Mouse (Mus musculus) adrenal gland, adult 2 months (tissue): ENCODE data around the gene Mical3. TPM values are rescaled to one million over a fixed set of nuclear protein-coding genes. Genes with fewer than 3 reads are reported as not detected.
A peak's percentile ranks its signal among the peaks of the same experiment; 100 is the strongest.

Experiments
- DNase-seq: peaks from one replicate; pipeline ENCODE4 v3.0.0; 2021
- polyA plus RNA-seq: library from polyadenylated mRNA; depleted of rRNA; stranded (reverse); fragments of >200 nt; gene quantifications from 2 replicates; pipeline ENCODE4 v1.2.3, GENCODE M21; 2012
- total RNA-seq, 2 experiments: library from RNA; stranded (reverse); gene quantifications; 2 replicates each; pipeline ENCODE4 v1.2.3; 2021

The Mical3 gene
- total and polyA plus RNA-seq, 3 experiments = 19.9 to 44.3 (median 34.0) TPM

DNA sequence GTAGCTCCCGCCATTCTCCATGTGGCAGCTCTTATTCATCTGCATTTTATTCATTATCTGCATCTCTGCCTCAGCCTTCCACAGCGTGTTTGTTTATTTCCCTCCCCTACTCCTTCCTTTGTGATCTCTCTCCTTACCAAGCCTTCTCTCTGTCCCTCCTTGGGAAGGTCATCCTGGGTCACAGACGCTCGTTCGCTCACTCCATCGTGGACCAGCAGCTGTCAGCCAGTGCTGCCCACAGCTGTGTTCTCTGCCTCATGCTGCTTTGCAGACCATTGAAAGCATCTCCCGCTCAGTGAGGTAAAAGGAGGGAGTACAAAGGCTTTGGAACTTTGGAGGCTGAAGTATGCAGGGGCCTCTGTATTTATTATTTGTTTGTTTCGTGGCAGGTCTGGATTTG lies 15.1 kb upstream of the Mical3 start:
- no peak for DNase-seq

DNA sequence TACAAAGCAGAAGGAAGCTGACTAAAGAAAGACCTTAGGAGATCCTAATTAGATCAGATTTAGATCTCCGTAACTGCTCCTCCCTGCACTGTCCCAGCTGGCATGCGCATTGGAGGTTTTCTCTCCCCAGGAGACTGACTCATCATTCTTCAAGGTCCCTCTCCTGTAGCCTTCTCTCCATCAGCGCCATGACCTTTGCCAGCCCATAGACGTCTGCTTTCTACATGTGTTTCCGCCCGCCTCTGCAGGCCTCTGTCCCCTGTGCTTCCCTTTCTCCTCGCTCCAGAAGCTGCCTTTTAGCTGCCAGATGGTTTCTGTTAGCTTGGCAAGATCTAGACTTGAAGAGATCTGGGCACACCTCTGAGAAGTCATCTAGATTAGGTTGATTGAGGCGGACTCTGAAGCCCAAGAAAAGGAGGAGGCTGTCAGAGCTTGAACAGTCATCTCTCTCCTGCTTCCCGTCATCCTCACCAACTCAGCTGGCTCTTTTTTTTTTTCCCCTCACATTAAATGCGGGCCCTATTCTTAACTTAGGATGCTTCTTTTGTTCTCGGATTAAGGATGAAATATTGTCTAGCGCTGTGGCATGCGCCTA lies 14.3 kb upstream of the Mical3 start:
- DNase-seq = peak; percentile 89

DNA sequence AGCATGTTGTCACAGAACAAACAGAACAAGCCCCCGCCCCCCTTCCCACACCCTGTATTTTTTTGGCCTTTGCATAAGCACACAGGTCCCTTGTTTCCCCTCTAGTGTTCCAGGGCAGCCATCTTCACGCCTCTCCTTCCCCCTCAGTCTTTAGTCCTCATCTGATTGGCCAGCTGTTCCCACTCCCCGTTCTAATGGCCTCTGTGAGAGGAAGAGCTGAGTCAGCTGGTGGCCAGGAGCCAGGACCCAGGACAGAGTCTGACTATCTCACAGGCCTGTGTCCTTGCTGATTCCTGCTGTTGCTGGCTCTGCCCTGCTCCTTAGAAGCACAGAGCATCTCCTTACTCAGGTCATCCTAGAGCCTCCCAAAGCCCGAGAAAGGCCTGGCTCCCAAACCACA lies 13.3 kb upstream of the Mical3 start:
- DNase-seq = peak; percentile 91

DNA sequence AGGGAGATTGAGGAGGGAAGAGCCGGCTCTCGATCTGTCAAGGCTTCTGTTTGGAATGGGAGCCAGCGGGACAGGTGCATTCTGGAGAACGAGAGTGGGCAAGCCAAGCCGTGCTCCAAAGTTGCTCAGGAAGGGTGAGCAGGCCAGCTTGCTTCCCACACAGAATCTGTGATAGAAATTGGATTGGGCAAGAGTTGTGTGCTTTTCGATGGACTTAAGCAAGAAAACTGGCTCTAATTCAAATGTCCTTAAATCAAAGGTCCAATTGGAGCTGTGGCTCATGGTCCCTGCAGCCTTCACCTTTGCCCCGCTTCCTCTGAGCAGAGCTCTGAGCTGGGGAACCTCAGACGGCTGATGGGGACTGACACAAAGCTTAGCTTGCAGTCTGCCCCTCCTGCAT lies 12.6 kb upstream of the Mical3 start:
- peak; percentile 91 for DNase-seq

DNA sequence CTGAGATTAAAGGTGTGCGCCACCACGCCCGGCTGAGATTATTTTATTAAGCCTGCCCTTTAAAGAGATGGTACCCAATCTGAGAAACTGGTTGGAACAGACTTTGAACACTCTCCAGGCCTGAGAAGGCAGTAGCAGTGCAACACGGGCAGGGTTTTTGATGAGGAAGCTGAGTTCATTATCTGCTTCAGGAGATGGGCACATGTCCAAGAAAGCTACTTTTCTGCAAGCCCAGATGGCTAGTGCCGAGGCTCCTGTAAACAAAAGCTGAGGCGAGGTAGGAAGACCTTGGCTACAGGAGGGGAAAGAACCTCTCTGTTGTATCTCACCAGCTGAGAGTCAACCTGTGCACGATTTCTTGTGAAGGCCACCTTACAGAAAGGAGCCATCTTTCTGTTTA lies 11.5 kb upstream of the Mical3 start:
- no peak for DNase-seq

DNA sequence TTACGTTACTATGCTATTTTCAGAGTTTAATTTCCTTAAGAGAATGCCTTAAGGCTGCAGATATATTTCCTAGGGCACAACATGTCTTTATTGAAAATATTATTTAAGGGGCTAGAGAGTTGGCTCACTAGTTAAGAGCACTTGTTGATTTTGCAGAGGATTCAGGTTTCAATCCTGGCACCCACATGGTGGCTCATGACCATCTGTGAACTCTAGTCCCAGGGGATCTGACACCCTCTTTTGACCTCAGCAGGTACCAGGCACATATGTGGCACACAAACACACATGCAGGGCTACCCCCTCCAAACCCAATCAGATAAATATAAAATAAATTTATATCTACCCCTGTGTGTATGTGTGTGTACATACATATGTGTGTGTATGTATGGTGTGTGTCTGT lies 8.5 kb upstream of the Mical3 start:
- DNase-seq = no peak

DNA sequence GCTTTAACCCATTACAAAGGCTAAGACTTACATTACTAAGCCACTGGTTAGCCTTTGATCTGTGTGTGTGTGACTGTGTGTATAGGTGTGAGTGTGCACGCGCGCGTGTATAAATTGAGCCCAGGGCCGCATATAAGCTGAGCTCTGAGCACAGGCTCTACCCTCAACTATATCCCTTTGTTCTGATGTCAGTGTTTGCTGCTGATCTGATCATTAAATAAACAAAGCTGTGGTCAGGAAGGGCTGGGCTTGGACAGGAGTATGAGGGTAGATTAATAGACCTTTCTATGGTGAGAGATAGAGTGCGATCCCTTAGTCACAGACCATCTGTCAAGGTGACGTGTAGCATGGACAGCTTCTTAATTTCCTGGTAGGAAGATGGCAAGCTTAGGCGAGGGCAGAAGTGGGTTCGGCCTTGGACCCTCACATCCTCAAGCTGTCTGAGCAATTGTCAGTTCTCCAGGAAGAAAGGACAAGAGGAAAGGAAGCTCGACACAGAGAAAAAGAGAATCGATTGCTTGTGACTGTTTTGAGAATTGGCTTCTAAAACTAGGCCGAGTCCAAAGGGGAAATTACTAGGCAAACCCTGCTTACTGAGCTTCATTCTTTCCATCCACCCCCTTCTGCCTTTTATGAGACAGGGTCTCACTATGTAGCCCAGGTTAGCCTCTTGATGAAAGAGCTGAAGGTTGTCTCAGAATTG lies 7.7 kb upstream of the Mical3 start:
- no peak for DNase-seq

DNA sequence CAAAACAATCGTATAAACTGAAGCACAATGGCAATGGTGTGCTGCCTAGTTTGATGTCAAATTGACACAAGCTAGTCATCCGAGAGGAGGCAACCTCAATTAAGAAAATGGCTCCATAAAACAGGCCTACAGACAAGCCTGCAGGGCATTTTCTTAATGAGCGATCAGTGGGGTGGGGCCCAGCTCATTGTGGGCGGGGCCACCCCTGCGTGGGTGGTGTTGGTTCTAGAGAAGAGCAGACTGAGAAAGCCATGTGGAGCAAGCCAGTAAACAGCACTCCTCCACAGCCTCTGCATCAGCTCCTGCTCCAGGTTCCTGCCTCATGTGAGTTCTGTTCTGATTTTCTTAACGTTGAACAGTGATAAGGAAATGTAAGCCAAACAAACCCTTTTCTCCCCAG lies 6.4 kb upstream of the Mical3 start:
- no peak for DNase-seq

DNA sequence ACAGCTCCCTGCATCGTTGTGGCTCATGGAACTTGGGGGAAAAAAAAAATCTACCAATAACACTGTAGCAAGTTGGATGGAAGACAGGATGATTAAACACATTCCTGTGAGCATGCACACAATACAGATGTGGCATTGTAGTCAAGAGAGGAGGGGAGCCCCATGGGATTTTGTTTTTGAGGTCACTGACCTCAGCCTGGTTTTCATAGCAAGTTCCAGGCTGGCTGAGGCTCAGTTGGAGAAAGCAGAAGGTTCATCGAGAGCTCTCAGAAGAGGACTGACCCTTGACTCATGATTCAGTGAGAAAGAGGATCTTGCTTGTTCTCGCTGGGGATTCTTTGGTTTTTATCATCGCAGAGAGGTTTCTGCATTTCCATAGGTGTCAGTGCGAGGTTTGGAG lies 4.1 kb upstream of the Mical3 start:
- no peak for DNase-seq

DNA sequence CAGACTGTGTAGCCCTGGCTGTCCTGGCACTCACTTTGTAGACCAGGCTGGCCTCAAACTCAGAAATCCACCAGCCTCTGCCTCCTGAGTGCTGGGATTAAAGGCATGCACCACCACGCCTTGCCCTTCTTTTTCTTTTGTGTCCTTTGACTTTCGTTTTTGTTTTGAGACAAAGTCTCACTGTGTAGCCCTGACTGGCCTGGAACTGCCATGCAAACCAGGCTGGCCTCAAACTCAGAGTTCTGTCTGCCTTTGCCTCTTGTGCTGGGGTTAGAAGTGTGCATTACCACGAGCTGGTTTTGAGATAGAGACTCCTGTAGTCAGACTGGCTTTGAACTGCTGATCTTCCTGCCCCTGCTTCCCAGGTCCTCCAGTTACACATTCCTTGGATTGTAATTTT lies 3.5 kb upstream of the Mical3 start:
- DNase-seq = no peak

DNA sequence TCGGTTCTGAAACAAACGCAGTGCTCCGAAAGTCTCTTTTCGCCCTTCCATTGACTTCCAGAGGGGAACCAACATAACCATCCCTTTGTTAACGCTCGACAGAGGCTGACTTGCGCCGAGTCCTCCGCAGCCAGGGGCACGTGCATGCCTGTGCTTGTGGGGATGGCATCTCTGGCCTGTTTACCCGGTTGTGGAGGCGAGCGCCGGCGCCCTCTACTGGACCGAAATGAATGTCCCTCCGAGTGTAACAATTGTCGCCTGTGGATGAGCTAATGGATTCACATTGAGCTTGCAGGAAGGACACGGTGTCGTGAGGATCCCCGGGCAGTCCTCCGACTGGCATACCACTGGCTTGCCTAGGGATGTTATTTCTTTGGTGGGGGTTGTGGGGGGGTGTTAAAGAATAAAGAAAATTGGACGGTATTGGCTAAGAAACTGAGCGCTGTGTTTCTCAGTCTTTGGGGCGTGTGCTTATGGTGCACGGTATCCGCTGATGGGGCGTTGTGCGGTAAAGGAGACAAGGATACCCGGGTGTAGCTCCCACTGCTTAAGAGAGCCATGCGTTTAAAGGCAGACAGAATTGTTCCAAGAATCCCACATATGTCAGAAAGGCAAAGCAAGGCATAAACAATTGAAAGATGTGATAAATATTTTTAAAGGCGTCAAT lies 627 bp downstream of the Mical3 start:
- peak; percentile 91 for DNase-seq

DNA sequence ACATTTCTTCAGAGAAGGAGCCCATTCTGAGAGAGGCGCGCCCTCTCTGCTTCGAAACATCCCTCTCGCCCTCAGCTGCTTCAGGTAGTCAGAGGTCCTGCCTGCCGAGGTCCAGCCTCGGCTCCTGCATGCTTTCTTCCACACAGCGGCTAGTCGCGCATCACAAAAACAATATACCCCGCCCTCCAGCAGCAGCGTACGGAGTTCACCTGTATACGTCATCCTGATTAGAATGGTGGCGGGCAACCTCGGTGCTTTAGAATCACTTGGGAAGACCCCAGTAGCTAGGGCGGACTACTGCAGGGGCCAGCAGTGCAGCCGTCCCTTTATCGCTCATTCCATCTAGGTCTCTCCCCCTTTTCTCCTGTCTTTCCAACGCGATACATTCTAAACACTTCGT lies 1.3 kb downstream of the Mical3 start:
- no peak for DNase-seq

DNA sequence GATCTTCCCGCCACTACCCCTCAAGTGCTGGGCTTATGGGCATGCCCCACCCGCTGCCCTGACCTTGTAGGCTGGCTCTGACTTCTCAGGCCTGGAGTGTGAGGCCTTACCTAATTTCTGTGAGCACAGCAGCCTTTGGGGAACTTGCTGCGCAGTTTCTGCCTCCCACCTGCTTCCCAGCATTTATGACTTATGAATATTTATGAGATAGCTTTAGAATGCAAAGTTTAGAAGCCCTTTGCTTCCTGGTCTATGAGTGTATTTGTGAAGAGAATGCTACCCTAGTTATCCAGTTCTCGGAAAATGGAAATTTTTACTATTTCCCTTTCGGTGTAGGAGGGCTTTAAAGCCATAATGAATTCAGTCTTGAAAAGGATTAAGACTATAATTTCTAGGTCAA lies 2.1 kb downstream of the Mical3 start:
- DNase-seq = peak; percentile 6

DNA sequence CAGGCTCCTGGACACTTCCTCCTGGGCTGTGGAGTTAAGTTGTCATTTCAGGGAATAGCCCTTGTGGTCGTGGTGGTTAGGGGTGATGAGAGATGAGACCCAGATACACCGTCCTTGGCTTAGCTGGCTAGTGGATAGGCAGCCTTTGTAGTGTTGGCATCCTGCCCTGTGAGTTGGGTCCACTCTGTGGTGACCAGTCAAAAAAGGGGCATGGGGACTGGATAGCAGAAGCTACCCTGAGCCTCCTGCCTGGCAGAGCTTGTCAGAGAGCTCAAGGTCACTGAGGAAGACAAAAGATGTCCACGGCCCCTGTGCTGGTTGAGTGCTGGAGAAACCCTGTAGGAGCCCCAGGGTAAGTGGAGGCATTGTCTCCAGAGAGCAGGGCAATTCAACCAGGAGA lies 3.1 kb downstream of the Mical3 start:
- peak; percentile 18 for DNase-seq

DNA sequence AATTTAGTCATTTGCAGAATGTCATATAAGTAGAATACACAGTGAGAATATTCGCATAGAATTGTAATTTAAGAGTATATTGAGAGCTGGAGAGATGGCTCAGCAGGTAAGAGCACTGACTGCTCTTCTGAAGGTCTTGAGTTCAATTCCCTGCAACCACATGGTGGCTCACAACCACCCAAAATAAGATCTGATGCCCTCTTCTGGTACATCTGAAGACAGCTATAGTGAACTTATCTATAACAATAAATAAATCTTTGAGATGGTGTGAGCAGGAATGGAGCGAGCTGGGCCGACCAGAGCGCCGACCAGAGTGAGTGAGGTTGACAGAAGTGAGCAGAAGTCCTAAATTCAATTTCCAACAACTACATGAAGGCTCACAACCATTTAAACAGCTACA lies 4.6 kb downstream of the Mical3 start:
- DNase-seq = no peak

DNA sequence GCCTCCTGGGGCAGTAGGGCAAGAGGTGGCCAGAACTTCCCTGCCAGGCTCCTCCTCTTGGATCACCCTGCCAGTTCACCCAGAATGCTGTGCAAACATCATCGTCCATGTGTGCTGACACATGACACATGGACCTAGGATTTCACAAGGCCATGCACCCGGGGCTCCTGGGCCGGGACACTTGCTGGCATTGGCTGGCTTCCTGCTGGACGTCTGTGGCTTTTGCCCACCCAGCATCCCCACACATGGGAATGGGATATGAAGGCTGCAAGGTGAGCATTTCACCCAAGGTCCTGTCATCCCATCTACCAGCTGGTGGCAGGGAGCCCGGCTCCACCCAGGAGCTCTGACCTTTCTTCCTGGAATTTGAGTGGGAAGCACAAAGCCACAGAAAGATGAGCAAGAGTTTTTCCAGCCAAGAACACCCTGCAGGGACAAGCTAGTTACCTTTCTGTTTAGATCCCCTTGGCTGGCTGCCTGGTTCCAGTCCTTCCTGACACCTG lies 8.0 kb downstream of the Mical3 start:
- peak; percentile 90 for DNase-seq

DNA sequence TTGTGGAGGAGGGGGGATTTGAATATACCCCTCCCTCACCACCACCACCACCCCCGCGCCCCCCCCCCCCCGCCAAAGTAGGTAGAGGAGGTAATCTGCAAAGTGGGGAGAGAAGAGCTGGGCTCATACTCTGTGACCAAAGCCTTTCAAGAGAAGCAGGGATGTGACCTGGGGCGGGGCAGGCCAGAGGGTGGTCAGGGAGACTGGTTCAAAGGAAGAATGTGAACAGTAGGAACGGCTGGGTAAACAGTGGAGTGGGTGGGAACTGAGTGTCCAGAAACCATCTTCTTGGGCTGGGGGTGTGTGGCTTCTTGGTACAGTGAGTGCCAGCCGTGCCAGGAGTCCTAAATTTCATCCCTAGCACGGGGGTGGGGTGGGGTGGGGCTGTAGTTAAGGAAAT lies 10.0 kb downstream of the Mical3 start:
- no peak for DNase-seq

DNA sequence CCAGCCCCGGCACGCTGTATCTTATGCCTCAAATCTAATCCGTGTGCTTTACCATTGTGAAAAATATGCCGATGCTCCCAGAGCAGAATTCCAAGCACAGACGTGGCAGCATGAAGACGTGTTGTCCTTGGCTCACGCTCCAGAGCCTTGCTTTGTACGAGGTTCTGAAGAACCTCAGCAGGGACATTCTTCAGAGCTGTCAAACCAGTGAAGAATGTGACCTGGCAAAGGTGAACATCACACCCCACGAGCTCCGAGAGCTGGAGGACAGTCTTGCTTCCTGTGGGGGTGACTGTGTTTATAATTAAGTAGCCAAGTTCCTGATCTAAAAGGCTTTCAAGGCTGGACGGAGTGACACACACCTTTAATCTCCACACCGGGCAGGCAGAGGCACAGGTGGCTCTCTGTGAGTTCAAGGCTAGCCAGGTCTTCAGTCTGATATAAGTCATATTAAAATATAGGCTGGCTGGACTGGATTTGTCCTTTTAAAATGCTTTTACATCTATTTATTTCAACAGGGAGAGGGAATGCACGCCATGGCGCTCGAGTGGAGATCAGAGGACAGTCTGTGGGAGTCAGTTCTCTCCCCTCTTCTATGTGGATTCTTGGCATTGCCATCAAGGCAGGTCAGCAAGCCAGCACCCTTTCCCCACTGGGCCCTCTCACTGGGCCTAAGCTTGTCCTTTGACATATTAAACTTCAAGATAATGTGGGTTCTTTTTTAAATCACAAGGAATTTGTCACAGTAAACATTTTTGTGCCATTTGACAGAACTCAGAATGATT lies 12.6 kb downstream of the Mical3 start:
- DNase-seq = no peak

DNA sequence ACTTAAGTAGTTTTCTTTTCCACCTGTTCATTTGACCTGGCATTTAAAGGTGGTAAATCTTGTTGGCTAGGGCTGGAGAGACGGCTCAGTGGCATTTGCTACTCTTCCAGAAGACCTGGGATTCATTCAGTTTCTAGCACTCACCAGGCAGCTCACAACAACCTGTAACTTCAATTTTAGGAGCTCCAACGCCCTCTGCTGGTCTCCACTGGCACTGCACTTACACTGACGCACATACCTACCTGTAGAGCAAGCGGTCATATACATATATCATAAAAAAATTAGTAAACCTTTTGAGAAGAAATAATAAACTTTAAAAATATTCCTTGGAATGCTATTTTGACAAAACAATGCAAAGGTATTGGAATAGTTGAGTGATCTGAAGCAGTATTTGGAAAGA lies 13.7 kb downstream of the Mical3 start:
- no peak for DNase-seq

DNA sequence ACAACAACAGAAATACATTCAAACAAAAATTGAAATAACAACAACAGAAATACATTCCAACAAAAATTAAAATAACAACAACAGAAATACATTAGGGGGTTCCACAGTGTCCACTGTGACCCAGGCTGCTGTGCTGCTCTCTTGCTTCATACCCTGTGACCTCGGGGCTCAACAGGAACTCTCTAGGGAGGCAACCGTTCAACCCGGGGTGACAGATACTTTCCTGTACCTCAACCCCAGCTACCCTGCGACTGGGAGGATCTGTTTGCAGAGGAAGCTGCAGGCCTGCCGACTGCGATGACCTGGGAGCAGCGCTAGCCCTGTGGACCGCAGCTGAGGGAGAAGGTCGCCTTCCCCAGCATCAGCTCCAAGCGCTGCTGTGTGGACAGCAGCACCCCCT lies 14.4 kb downstream of the Mical3 start:
- DNase-seq = no peak

DNA sequence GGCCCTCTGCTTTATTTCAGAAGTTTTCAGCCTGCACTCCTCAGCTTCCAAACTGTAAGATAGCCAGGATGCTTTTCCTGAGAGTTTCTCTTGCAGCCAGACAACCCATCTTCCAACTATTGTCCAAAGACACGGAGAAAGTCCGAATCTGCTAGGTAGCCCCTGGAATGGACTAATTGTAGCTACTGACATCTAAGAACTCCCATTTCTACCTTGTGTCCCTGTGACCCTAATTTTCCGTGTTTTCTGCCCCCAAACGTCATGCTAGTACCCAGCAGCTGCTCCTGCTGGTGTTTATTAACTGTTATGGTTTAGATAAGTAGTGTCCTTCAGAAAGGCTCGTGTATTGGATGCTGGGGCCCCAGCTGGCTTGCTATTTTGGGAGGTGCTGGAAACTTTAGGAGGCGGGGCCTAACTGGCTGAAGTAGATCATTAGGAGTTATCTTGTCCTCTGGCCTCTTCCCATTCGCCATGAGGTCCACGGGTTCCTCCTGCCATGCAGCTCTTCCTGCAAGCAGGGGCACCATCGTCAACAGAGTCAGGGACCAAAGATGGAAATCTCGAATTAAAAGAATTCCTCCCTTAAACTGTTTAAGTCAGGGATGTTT lies 19.2 kb downstream of the Mical3 start:
- DNase-seq = peak; percentile 31

DNA sequence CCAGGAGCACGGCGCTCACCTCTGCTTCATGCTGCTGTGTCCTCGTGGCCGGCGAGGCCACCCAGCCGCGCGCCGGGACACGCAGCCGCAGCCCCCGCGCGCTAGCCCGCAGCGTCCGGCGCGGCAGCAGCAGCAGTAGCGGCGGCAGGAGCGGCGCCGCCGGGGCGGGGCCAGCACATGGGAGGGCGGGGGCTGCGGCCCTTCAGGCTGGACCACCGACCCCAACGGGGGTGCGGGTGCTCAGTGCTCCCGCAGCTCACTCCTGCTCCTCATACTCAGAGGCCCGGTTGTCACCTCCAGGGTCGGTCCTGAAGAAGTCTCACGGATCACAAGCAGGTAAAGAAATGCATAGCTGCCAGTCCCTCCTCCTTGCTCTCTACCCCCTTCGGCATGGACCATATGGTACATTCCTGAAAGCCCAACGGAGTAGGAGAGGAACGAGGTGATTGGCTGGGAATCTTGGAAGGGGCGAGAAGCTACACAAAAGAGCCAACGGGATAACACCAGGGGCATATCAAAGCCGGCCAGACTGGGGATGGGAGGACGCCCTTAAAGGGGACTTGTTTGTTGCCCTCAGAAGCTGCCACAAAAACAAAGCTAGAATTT lies 20.7 kb downstream of the Mical3 start:
- DNase-seq = peak; percentile 93
